Mouse (Mus musculus) CH12.LX (cell line): ENCODE measurements around the gene Tex261. TPM values are rescaled to one million over a fixed set of nuclear protein-coding genes. Genes with fewer than 3 reads are reported as not detected.

Experiments
- DNase-seq: peaks from one replicate; pipeline ENCODE4 v3.0.0-alpha.2; 2013; ENCODE audit errors: extremely low read depth
- H3K27ac ChIP-seq: 2 replicates; pipeline ENCODE4 v1.5.1; 2012; ENCODE audit warnings: low read depth, mild to moderate bottlenecking, control low read depth, moderate library complexity; ENCODE audit not compliant: insufficient read depth
- H3K27me3 ChIP-seq: replicated peaks from 2 replicates; pipeline ENCODE3; 2012; ENCODE audit warnings: inconsistent platforms
- H3K36me3 ChIP-seq, 2 experiments: replicated peaks in 1 of 2; 2 replicates each; pipeline versions ENCODE3 to v1.6.1; 2012; ENCODE audit warnings: inconsistent platforms in 1 of 2, low read length in 1 of 2, mild to moderate bottlenecking in 1 of 2, mixed read lengths in 1 of 2, moderate library complexity in 1 of 2; ENCODE audit not compliant: control insufficient read depth in 1 of 2, insufficient read depth in 1 of 2
- H3K4me1 ChIP-seq, 2 experiments: 2 replicates each; pipeline ENCODE4 v1.6.1; 2012; ENCODE audit warnings: inconsistent platforms in 1 of 2, moderate library complexity in 1 of 2; ENCODE audit not compliant: insufficient read depth in 2 of 2, control insufficient read depth in 1 of 2
- H3K4me2 ChIP-seq: 2 replicates; pipeline ENCODE4 v1.6.1; 2012; ENCODE audit warnings: low read depth, mild to moderate bottlenecking, control low read depth; ENCODE audit not compliant: poor library complexity, insufficient read depth, severe bottlenecking
- H3K4me3 ChIP-seq, 3 experiments: fragments of 150-350 bp in 1 of 3; sonication (generic) in 1 of 3; replicated peaks in 1 of 3; 2 replicates each; pipeline versions ENCODE3 to v1.5.1; 2011 to 2012; ENCODE audit warnings: low read depth in 2 of 3, low read length in 2 of 3, mild to moderate bottlenecking in 2 of 3, moderate library complexity in 2 of 3, control low read depth in 1 of 3, improper control_type of control experiment in 1 of 3, inconsistent platforms in 1 of 3, mixed read lengths in 1 of 3; ENCODE audit not compliant: poor library complexity in 1 of 3
- H3K79me2 ChIP-seq: replicated peaks from 2 replicates; pipeline ENCODE4 v1.6.1; 2012; ENCODE audit warnings: mild to moderate bottlenecking, moderate library complexity; ENCODE audit not compliant: control insufficient read depth, poor library complexity, insufficient read depth, severe bottlenecking; ENCODE audit errors: extremely low read depth
- H3K9ac ChIP-seq: 2 replicates; pipeline ENCODE4 v1.6.1; 2012; ENCODE audit warnings: low read depth, mild to moderate bottlenecking, control low read depth, moderate library complexity; ENCODE audit not compliant: insufficient read depth
- H3K9me3 ChIP-seq: replicated peaks from 2 replicates; pipeline ENCODE3; 2012; ENCODE audit warnings: low read length, inconsistent platforms, mixed read lengths
- CHD2 ChIP-seq: IDR thresholded peaks from 2 replicates; pipeline ENCODE4 v1.6.1; 2011; ENCODE audit warnings: low read length, improper control_type of control experiment
- E2F4 ChIP-seq: IDR thresholded peaks from 2 replicates; pipeline ENCODE4 v1.6.1; 2011; ENCODE audit warnings: low read depth, low read length, improper control_type of control experiment; ENCODE audit not compliant: insufficient replicate concordance
- ETS1 ChIP-seq: conservative IDR thresholded peaks from 2 replicates; pipeline ENCODE4 v1.6.1; 2012; ENCODE audit warnings: low read depth, mild to moderate bottlenecking, inconsistent platforms, low read length, improper control_type of control experiment, moderate library complexity
- GABPA ChIP-seq: IDR thresholded peaks from 2 replicates; pipeline ENCODE4 v1.6.1; 2012; ENCODE audit warnings: low read depth, low read length, improper control_type of control experiment, inconsistent platforms; ENCODE audit not compliant: insufficient replicate concordance
- HCFC1 ChIP-seq: IDR thresholded peaks from 2 replicates; pipeline ENCODE4 v1.6.1; 2012; ENCODE audit warnings: low read depth, mild to moderate bottlenecking, inconsistent platforms, low read length, improper control_type of control experiment
- IRF4 ChIP-seq: IDR thresholded peaks from 2 replicates; pipeline ENCODE4 v1.6.1; 2014; ENCODE audit warnings: low read depth, mild to moderate bottlenecking, inconsistent platforms, low read length, improper control_type of control experiment
- JUND ChIP-seq: conservative IDR thresholded peaks from 2 replicates; pipeline ENCODE4 v1.6.1; 2011; ENCODE audit warnings: low read depth, low read length, improper control_type of control experiment
- KAT2A ChIP-seq: IDR thresholded peaks from 2 replicates; pipeline ENCODE4 v1.6.1; 2012; ENCODE audit warnings: low read length, improper control_type of control experiment, inconsistent platforms; ENCODE audit not compliant: insufficient replicate concordance
- MAX ChIP-seq: IDR thresholded peaks from 2 replicates; pipeline ENCODE4 v1.6.1; 2011; ENCODE audit warnings: low read length, improper control_type of control experiment
- MAZ ChIP-seq: IDR thresholded peaks from 2 replicates; pipeline ENCODE4 v1.6.1; 2012; ENCODE audit warnings: low read depth, mild to moderate bottlenecking, inconsistent platforms, low read length, improper control_type of control experiment, moderate library complexity
- NRF1 ChIP-seq: IDR thresholded peaks from 2 replicates; pipeline ENCODE4 v1.6.1; 2014; ENCODE audit warnings: low read depth, mild to moderate bottlenecking, inconsistent platforms, low read length, improper control_type of control experiment, moderate library complexity
- RCOR1 ChIP-seq: conservative IDR thresholded peaks from 2 replicates; pipeline ENCODE4 v1.6.1; 2012; ENCODE audit warnings: low read depth, mild to moderate bottlenecking, inconsistent platforms, low read length, improper control_type of control experiment
- SIN3A ChIP-seq: IDR thresholded peaks from 2 replicates; pipeline ENCODE4 v1.6.1; 2012; ENCODE audit warnings: low read length, improper control_type of control experiment, inconsistent platforms
- UBTF ChIP-seq: IDR thresholded peaks from 2 replicates; pipeline ENCODE4 v1.6.1; 2012; ENCODE audit warnings: low read depth, mild to moderate bottlenecking, inconsistent platforms, low read length, improper control_type of control experiment, moderate library complexity
- USF1 ChIP-seq: IDR thresholded peaks from 2 replicates; pipeline ENCODE4 v1.6.1; 2014; ENCODE audit warnings: low read depth, mild to moderate bottlenecking, inconsistent platforms, low read length, improper control_type of control experiment
- USF2 ChIP-seq: conservative IDR thresholded peaks from 2 replicates; pipeline ENCODE4 v1.6.1; 2011; ENCODE audit warnings: low read depth, low read length, improper control_type of control experiment
- ZC3H11A ChIP-seq: IDR thresholded peaks from 2 replicates; pipeline ENCODE4 v1.6.1; 2012; ENCODE audit warnings: low read depth, mild to moderate bottlenecking, inconsistent platforms, low read length, improper control_type of control experiment
- ZMIZ1 ChIP-seq: IDR thresholded peaks from 2 replicates; pipeline ENCODE4 v1.6.1; 2012; ENCODE audit warnings: low read depth, mild to moderate bottlenecking, inconsistent platforms, low read length, improper control_type of control experiment
- ZNF384 ChIP-seq: IDR thresholded peaks from 2 replicates; pipeline ENCODE4 v1.6.1; 2012; ENCODE audit warnings: low read depth, low read length, improper control_type of control experiment, inconsistent platforms
- dilution Hi-C: fragments of 300-500 bp; cut with MboI; formaldehyde crosslinking; loops from 2 replicates; pipeline ENCODE4 v1.14.3; 2020; ENCODE audit warnings: low sequenced_read_pairs; ENCODE audit not compliant: extremely low pct_unique_long_range_greater_than_20kb, extremely low pct_ligation_motif_present
- in situ Hi-C: fragments of 300-500 bp; cut with MboI; formaldehyde crosslinking; loops from 3 replicates; pipeline ENCODE4 v1.14.3; 2019; ENCODE audit warnings: low sequenced_read_pairs, low pct_ligation_motif_present, low pct_unique_long_range_greater_than_20kb, mixed read lengths
- polyA plus RNA-seq: library from polyadenylated mRNA; unstranded; fragments of >175 nt; gene quantifications from 2 replicates; pipeline ENCODE4 v1.2.1, GENCODE M21; 2012; ENCODE audit warnings: low read depth; ENCODE audit not compliant: insufficient read length
- total RNA-seq, 2 experiments: library from RNA; depleted of rRNA; stranded (reverse); fragments of 300-350 nt in 1 of 2; fragments of >200 nt in 1 of 2; gene quantifications; 2 replicates each; pipeline ENCODE4 v1.2.3; 2012 to 2014

The Tex261 gene
- total and polyA plus RNA-seq, 3 experiments: 44.6 to 87.8 (median 65.6) TPM

DNA sequence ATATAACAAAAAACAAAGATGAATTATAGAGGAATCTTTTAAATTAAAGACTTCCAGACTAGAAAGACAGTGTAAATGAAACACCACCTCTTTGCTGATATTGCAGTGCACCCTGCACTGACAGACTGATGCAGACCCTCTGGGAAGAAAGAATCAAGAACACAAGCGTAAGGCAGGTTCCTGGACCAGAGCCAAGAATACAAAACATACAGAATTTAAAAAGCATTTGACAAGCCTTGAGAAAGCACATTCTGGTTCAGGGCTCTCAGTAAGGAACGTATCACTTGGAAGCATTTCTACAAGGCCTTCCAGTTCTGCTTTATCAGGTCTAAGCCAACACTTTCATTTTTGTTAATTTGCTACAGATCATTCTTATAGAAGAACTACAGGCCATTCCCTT is 46.2 kb upstream of the Tex261 start:
- H3K4me1 ChIP-seq: peaks cover 0 to 11% of the 10 kb centered on the region in 2 experiments; a peak in 1 of 4 replicates
- H3K4me3 ChIP-seq: no peak overlapping the region
- TF ChIP-seq IRF4 (no peak), MAX (no peak), ZNF384 (no peak), RCOR1 (no peak), MAZ (no peak)
- H3K27ac ChIP-seq: no peak overlapping the region
- no peak overlapping the region for H3K4me2 ChIP-seq
- peaks cover 2% of the 10 kb centered on the region for H3K79me2 ChIP-seq
- no peak overlapping the region for H3K9ac ChIP-seq
- H3K27me3 ChIP-seq: no peaks in the 10 kb centered on the region
- in situ Hi-C loops: no loop called here
- no peak for DNase-seq
- H3K9me3 ChIP-seq: no peaks in the 10 kb centered on the region
- dilution Hi-C loops: no loop called here
- peaks cover 10 to 38% of the 10 kb centered on the region in 2 experiments for H3K36me3 ChIP-seq

GRCm38 (mm10) chr6:83820727-83821515 is 45.3 kb upstream of the Tex261 start:
- H3K79me2 ChIP-seq: peaks cover 2% of the 10 kb centered on the region
- H3K27ac ChIP-seq: no peak overlapping the region
- peaks cover 10 to 39% of the 10 kb centered on the region in 2 experiments for H3K36me3 ChIP-seq
- H3K27me3 ChIP-seq: no peaks in the 10 kb centered on the region
- TF ChIP-seq ZC3H11A (no peak), KAT2A (no peak), UBTF (no peak)
- no peaks in the 10 kb centered on the region for H3K9me3 ChIP-seq
- H3K4me3 ChIP-seq: no peak overlapping the region
- H3K4me2 ChIP-seq: no peak overlapping the region
- H3K9ac ChIP-seq: no peak overlapping the region
- DNase-seq: no peak
- peaks cover 0 to 11% of the 10 kb centered on the region in 2 experiments; a peak in 1 of 4 replicates for H3K4me1 ChIP-seq
- in situ Hi-C loops: no loop called here
- dilution Hi-C loops: no loop called here

GRCm38 (mm10) chr6:83818996-83819395 is 43.4 kb upstream of the Tex261 start:
- H3K9me3 ChIP-seq: no peaks in the 10 kb centered on the region
- H3K27me3 ChIP-seq: no peaks in the 10 kb centered on the region
- TF ChIP-seq JUND (no peak), NRF1 (no peak), ETS1 (no peak), CHD2 (no peak), SIN3A (no peak), MAX (no peak), KAT2A (no peak), USF1 (no peak), USF2 (no peak), HCFC1 (no peak), GABPA (no peak), ZMIZ1 (no peak), E2F4 (no peak)
- TF ChIP-seq, all 38 proteins: peak for 0
- no peak for DNase-seq
- no peaks in the 10 kb centered on the region; the same call in none of the 2 replicates for H3K79me2 ChIP-seq
- no peak overlapping the region for H3K9ac ChIP-seq
- in situ Hi-C loops (no loop called here), dilution Hi-C loops (no loop called here)
- H3K27ac ChIP-seq: no peak overlapping the region
- peaks cover 16 to 51% of the 10 kb centered on the region in 2 experiments for H3K36me3 ChIP-seq
- H3K4me1 ChIP-seq: peaks cover 0 to 4% of the 10 kb centered on the region in 2 experiments; a peak in 1 of 4 replicates
- H3K4me3 ChIP-seq: no peak overlapping the region
- no peak overlapping the region for H3K4me2 ChIP-seq
